In genomic region chr3:116512904-116513716, GRCm38 (mm10) we compare ENCODE assay signal across 7 mouse cellular contexts. TPM values are rescaled to one million over a fixed set of nuclear protein-coding genes. Genes with fewer than 3 reads are reported as not detected.
A peak's percentile ranks its signal among the peaks of the same experiment; 100 is the strongest.
DNase-seq lines count a peak whose midpoint lies in the region; ATAC-seq lines count a peak whose summit lies in the region.

Dbt (plus strand) TSS chr3:116513070.

- H3K27ac ChIP-seq in intestine, embryonic 15.5 days, result no peak within 1 kb of the TSS
- peak within 1 kb of the TSS; percentile 84 for H3K27ac ChIP-seq in midbrain, embryonic 10.5 days (replicated peaks)

- H3K27me3 ChIP-seq in intestine, embryonic 15.5 days (replicated peaks), result no peaks in the 10 kb centered on the region
- no peaks in the 10 kb centered on the region for H3K27me3 ChIP-seq in midbrain, embryonic 10.5 days (ENCODE audit: low read depth, poor library complexity, severe bottlenecking)

- 1% methylated on average over 36 of the region's 36 CpGs for WGBS in intestine, embryonic 15.5 days
- WGBS in midbrain, embryonic 10.5 days, result 2% methylated on average over 36 of the region's 36 CpGs

- H3K4me3 ChIP-seq in intestine, embryonic 15.5 days (replicated peaks), result peak within 1 kb of the TSS; percentile 54
- H3K4me3 ChIP-seq in midbrain, embryonic 10.5 days, result peak within 1 kb of the TSS; percentile 77

- peak; percentile 95 for ATAC-seq in intestine, embryonic 15.5 days

- H3K9me3 ChIP-seq in intestine, embryonic 15.5 days, result no peaks in the 10 kb centered on the region
- H3K9me3 ChIP-seq in midbrain, embryonic 10.5 days (replicated peaks), result no peaks in the 10 kb centered on the region

- peak within 1 kb of the TSS; percentile 53 for H3K9ac ChIP-seq in intestine, embryonic 15.5 days

- H3K4me2 ChIP-seq in intestine, embryonic 15.5 days (replicated peaks), result peak within 1 kb of the TSS; percentile 74

- H3K4me1 ChIP-seq in intestine, embryonic 15.5 days (replicated peaks), result peaks cover 11% of the 10 kb centered on the region; the same call in 1 of the 2 replicates
- H3K4me1 ChIP-seq in midbrain, embryonic 10.5 days, result peaks cover 14% of the 10 kb centered on the region

- intact Hi-C loops in gastrocnemius, postnatal 36 days (cut with DNase I), result loop anchor here (10.0 kb wide), 1 partner anchor 322 kb away; no protein-coding TSS in a partner anchor
- intact Hi-C loops in left cerebral cortex, postnatal 25 days (cut with DNase I), result loop anchor here (2.0 kb wide), 1 partner anchor 82 kb away; the partner anchor contains the start of gene Sass6

- peak; percentile 90 to 95 for DNase-seq in adrenal gland, adult (ENCODE audit: inconsistent age in 2 of 2, low spot score in 1 of 2)
- peak; percentile 95 for DNase-seq in embryo, embryonic 11 days
- peak; percentile 74 to 86 for DNase-seq in gastrocnemius, postnatal 36 days
- DNase-seq in left cerebral cortex, postnatal 25 days (ENCODE audit: low spot score in 2 of 2), result peak; percentile 88 to 93
- DNase-seq in midbrain, embryonic 10.5 days (ENCODE audit: low spot score), result peak; percentile 90
- peak; percentile 87 for DNase-seq in right cerebral cortex, postnatal 4 days

- no peaks in the 10 kb centered on the region for H3K36me3 ChIP-seq in intestine, embryonic 15.5 days
- H3K36me3 ChIP-seq in midbrain, embryonic 10.5 days, result peaks cover 21% of the 10 kb centered on the region

RNA-seq across cellular contexts. Expression of gene Dbt, which starts in this region (rescaled TPM):
- total RNA-seq in gastrocnemius, postnatal 36 days (2021), result 10 to 100 TPM; 19.4 to 31.0 TPM
- 18.1 and 20.8 TPM in 2 replicates for polyA plus RNA-seq in intestine, embryonic 15.5 days (2015; fragmentation: Nextera tagmentation; extraction: Ambion mirVana)
- total RNA-seq in left cerebral cortex, postnatal 25 days (2021), result 10 to 100 TPM; 18.2 to 20.6 TPM
- polyA plus RNA-seq in midbrain, embryonic 10.5 days (2016; fragmentation: Nextera tagmentation; extraction: Ambion mirVana), result 11.4 and 12.4 TPM in 2 replicates
